Mouse (Mus musculus): ENCODE measurements at regions not wholly inside any gene's neighbourhood (a gene's known extent, or its start where the extent isn't known, plus 50 kb on each side); places are given as distances from the start of the nearest gene placed in this dataset.

DNA sequence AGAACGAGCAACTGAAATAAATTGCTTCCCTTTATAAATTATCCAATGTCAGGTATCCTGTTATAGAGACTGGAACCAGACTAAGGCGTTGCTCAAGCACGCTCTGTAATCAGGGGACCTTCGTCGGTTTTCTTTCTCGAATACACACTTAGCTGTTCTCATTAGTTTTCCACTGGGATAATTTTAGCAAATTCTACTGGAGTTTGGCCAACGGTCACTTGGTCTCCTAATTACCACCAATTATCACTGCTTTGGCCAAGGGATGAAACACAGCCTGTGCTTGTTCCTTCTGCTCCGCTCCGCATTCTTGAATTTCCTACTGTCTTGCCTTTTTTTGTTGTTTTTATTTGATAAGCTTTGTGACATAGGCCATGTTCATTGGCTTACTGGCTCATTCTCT lies 191.1 kb upstream of the Topaz1 start:
- TF ChIP-seq GATA1 (IDR thresholded peaks at IDR 0.05; ENCODE audit: borderline replicate concordance, low read length) (no peak), FLI1 (IDR thresholded peaks at IDR 0.05; ENCODE audit: low read length) (no peak)

All from megakaryocyte, embryonic 14.5 days (primary cell).